Mouse (Mus musculus) megakaryocyte-erythroid progenitor cell, adult 5-6 weeks (primary cell): Measurements from ENCODE around the gene Snx18. TPM values are rescaled to one million over a fixed set of nuclear protein-coding genes. Genes with fewer than 3 reads are reported as not detected.
A peak's percentile ranks its signal among the peaks of the same experiment; 100 is the strongest.

Experiments used
- ATAC-seq: replicated peaks from 2 replicates; pipeline ENCODE4 v1.8.0; 2016; ENCODE audit warnings: mild to moderate bottlenecking, inconsistent platforms; ENCODE audit not compliant: severe bottlenecking, poor library complexity, low FRiP score, low TSS enrichment
- total RNA-seq, 2 experiments: library from RNA; stranded (forward) in 1 of 2; stranded (reverse) in 1 of 2; fragments of 200-1000, 215-1000 nt in 1 of 2; fragments of >200 nt in 1 of 2; fragmentation: Nextera tagmentation in 1 of 2; gene quantifications; 2 replicates each; pipeline ENCODE4 v1.2.3; 2014 to 2017

Gene Snx18
- total RNA-seq, 2 experiments from 2014 or later: 5.3 to 13.2 TPM

DNA sequence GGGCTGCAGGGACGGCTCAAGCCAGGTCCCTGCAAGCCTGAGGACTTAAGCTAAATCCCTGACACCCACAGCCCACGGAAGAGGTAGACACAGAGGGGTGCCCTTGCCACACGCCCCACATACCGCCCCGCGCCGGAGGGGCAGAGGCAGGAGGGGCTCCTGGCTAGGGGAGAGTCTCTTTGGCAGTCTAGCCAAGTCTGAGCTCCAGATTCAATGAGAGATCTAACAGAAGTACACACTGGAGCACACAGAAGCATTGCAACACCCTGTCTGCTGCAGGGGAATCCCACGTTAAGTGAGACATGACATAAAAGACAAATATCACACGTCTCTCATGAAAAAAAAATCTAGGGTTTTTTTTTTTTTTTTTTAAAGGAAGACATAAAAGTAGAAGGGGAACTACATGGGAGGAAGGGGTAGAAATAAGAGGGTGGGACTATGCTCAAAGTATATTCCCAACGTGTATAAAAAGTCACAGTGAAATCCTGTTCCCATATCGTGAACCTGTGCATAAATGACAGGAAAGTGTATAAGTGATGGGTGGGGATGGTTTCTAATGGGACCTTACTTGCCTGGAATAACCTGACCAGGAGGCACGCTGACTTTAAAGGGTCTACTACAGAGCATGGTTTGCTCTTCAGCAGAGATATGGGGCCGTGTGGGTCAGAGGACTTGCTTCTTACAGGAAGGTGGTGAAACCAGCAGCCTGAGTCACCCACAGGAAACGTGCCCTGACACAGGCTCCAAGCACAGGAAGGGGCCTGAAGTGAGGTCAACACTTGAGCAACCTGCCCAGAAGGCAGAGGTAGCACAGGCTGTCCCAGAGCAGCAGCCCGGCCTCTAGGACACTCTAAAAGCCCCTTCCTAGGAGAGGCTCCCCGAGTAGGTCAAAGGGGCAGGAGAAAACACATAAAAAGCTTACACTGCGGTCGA is 17.6 kb downstream of the Snx18 start:
- no peak for ATAC-seq

DNA sequence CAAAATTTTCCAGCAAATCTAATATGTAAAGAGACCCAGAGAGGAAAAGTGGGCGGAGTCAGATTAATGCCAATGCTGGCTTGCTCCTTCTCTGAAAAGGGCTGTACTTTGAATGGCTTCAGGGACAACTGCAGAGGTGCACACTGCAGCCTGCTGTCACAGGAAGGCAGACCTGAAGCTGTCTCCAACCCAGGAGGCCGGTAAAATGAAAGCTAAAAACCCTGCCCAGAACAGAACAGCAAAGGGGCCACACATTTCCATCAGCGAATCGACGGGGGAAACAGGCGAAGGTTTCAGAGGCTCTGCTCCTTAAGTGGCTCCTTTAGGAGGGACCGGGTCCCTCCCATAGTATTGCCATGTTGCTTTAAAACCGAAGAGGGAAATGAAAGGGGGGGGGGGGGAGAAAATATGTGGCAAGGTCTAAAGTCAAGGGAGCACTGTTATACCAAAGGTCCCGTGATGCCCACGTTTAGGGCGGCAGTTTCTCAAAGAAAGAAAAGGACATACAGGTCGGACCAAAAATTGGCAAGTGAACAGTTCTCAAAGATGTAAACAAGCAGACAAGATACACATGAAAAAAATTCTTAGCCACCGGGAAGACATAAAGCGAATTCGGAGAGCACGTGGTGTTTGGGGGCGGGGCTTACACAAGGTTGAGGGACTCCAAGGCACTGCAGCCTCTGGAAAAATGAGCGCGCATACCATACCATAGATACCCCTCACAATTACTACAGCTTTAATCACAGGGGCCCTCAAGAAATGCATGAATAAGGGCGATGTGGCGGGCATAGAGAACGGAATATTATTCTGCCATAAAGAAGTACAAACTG is 18.4 kb downstream of the Snx18 start:
- no peak for ATAC-seq

GRCm38 (mm10) chr13:113597616-113598015 is 20.7 kb downstream of the Snx18 start:
- peak; percentile 11; the same call in 1 of the 2 replicates for ATAC-seq

DNA sequence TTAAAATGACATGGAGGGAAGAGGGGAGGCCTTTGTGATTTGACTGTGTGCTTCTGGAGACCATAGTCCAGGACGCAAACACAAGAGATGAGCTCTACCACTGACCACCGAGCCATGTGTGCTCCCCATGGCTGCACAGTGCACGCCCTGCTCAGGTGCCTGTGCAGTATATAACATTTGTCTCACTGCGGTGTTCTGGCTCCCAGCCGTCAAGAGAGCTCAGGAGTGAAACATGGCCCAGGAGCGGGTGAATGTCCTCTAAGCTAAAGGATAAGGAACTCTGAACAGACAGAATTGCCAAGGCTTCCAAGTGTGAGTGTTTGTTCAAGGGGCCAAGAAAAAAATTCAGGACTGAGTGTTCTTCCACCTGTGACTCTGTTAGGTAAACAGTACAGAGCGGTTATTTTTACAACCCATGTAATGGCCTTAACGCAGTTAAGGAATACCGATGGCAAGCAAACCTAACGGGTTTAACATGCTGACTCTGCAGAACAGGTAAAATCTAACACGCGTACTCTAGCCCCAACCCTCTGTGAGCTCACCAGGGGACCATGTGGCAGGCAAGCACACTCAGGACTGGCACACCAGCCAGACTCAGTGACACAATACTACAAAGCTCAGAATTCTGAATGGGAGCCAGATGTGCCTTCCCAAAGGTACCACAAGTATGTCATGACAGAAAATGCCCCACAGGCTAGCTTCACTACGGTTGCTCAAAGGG is 21.4 kb downstream of the Snx18 start:
- no peak for ATAC-seq

- ATAC-seq: 0 out of 2 replicates have a peak, but pooled peaks have one; percentile 24
Observed at GRCm38 (mm10) chr13:113595987-113596386, 22.4 kb downstream of the Snx18 start.

DNA sequence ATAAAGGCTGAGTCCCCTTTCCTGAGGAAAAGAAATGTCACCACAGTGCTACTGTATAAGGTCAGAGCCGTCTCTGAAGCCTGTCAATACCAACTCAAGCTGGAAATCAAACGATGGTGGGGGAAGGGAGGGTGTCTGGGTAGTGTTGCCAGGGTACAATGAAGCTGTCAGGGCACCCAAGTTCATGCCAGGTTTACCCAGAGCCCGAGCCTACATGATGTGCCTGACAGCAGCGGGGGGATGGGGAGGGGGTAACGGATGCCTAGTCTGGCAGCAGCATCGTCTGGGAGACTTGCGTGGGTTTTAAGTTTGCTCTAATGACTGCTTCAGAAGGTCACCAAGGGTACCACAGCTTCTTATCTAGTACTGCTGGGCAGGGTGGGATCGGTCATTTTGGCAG is 23.1 kb downstream of the Snx18 start:
- no peak for ATAC-seq

GRCm38 (mm10) chr13:113594361-113594760 is 24.0 kb downstream of the Snx18 start:
- no peak for ATAC-seq

DNA sequence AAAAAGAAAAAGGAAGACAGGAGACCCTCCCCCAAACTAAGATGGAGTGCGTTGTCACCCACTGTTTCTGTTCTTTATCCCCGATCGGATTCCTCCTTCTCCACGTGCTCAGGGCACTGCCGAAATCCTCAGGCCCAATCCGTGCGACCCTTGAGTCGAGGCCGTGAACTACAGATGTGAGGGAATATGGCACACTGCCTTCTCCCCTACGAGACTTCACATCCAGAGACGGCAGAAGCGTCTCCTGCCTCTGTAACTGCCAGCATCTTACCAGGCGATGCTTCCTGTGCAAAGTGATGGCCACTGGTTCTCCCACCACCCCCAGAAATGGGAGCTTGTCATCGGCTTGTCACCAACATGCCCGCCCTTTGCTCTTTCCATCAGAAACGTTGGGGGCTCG is 24.7 kb downstream of the Snx18 start:
- ATAC-seq: no peak

- no peak for ATAC-seq
Observed at GRCm38 (mm10) chr13:113592703-113593200, 25.6 kb downstream of the Snx18 start.

- ATAC-seq: no peak
Observed at GRCm38 (mm10) chr13:113591336-113591735, 27.0 kb downstream of the Snx18 start.

DNA sequence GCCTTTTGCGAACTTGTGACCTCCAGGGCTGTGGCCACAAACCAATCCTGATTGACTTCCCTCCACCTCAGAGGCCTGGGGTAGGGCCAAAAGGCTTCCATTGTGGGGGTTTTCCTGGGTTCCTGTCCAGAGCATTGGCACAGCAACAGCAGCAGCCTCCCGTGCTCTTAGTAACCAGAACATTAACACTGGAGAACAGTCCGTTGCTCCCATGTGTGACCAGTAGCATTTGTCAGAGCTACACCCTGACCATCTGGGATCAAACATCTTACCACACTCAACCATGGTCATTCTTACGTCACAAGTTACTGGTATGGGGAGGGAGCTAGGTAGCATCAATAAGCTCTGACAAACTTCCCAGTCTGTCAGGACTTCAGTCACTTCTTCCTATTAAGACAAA is 28.1 kb downstream of the Snx18 start:
- no peak for ATAC-seq

GRCm38 (mm10) chr13:113589499-113589898 is 28.9 kb downstream of the Snx18 start:
- ATAC-seq: no peak

GRCm38 (mm10) chr13:113587200-113587936 is 31.0 kb downstream of the Snx18 start:
- no peak for ATAC-seq

GRCm38 (mm10) chr13:113585606-113586005 is 32.8 kb downstream of the Snx18 start:
- no peak for ATAC-seq

GRCm38 (mm10) chr13:113584431-113584830 is 33.9 kb downstream of the Snx18 start:
- ATAC-seq: no peak

- ATAC-seq: no peak
Observed at GRCm38 (mm10) chr13:113583563-113583962, 34.8 kb downstream of the Snx18 start.

DNA sequence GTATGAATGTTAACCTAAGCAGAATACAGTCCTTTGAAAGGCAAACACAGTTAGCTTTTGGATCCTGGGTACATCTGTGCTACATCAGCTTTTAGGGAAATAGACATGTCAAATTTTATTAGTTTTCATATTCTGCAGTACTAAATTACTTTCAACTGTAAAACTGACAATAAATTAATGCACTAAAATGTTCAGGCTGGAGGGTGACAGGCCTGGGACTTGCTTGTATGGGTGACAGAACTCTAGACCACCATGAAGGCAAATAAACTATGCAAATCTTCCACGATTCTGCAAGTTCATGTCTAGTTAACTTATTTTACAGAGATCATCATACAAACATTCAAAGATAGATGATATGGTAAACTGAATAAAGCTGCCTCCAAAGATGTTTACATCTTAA is 36.3 kb downstream of the Snx18 start:
- ATAC-seq: no peak

- no peak for ATAC-seq
Observed at GRCm38 (mm10) chr13:113581436-113581835, 36.9 kb downstream of the Snx18 start.

DNA sequence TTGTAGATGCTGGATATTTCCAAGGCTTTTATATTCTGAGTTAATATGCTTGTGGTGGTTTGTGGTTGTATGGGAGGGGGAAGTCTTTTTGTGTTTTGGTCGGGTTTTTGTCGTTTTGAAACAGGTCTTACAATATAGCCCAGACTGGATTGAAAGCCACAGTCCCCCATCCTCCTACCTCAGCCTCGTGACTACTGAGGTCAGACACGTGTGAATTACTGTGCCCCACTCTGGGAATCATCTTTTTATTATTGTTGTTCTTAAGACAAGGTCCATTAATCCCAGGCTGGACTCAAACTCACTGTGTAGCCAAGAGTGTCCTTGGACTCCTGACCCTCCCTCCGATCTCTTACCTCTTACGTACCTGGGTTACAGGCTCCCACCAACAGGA is 38.0 kb downstream of the Snx18 start:
- ATAC-seq: no peak
